Mouse (Mus musculus) adrenal gland, adult (tissue): ENCODE data around the gene Tmem40.

Experiments
- DNase-seq, 2 experiments: peaks; one replicate each; pipeline ENCODE4 v3.0.0; 2022 to 2023; ENCODE audit warnings: low spot score in 1 of 2; ENCODE audit not compliant: inconsistent age in 2 of 2

Tmem40 gene

GRCm38 (mm10) chr6:115761995-115762756 lies at the start of gene Tmem40:
Gene Tmem40, minus strand, starts transcription at chr6:115762410.
- DNase-seq = no peak

GRCm38 (mm10) chr6:115811606-115812005 lies 49.4 kb upstream of the Tmem40 start:
- no peak for DNase-seq

GRCm38 (mm10) chr6:115808488-115809231 lies 46.5 kb upstream of the Tmem40 start, which contains the start of gene Rpl32:
Gene Rpl32, minus strand, starts transcription at chr6:115808747.
- peak; percentile 88 to 98 for DNase-seq

- DNase-seq = no peak
Observed at GRCm38 (mm10) chr6:115808196-115808487, 45.9 kb upstream of the Tmem40 start.

GRCm38 (mm10) chr6:115807464-115808195 lies 45.4 kb upstream of the Tmem40 start:
- DNase-seq = no peak

- peak in 1 of 2 experiments; percentile 57 for DNase-seq
Observed at GRCm38 (mm10) chr6:115804432-115805192, 42.4 kb upstream of the Tmem40 start.

GRCm38 (mm10) chr6:115803541-115804382 lies 41.6 kb upstream of the Tmem40 start:
- peak; percentile 79 to 90 for DNase-seq

- peak in 1 of 2 experiments; percentile 24 for DNase-seq
Observed at GRCm38 (mm10) chr6:115801811-115802210, 39.6 kb upstream of the Tmem40 start.

GRCm38 (mm10) chr6:115792691-115793215 lies 30.5 kb upstream of the Tmem40 start:
- peak in 1 of 2 experiments; percentile 22 for DNase-seq

GRCm38 (mm10) chr6:115791842-115792686 lies 29.9 kb upstream of the Tmem40 start:
- peak in 1 of 2 experiments; percentile 35 for DNase-seq

- no peak for DNase-seq
Observed at GRCm38 (mm10) chr6:115791016-115791415, 28.8 kb upstream of the Tmem40 start.

GRCm38 (mm10) chr6:115782781-115783180 lies 20.6 kb upstream of the Tmem40 start:
- peak; percentile 77 to 86 for DNase-seq

GRCm38 (mm10) chr6:115776363-115776762 lies 14.2 kb upstream of the Tmem40 start:
- no peak for DNase-seq

GRCm38 (mm10) chr6:115775838-115776237 lies 13.6 kb upstream of the Tmem40 start:
- no peak for DNase-seq

GRCm38 (mm10) chr6:115774501-115774921 lies 12.3 kb upstream of the Tmem40 start, which contains the start of gene Cand2:
Gene Cand2, plus strand, starts transcription at chr6:115774538.
- peak; percentile 46 to 77 for DNase-seq

- DNase-seq = peak; percentile 43 to 81
Observed at GRCm38 (mm10) chr6:115773966-115774413, 11.8 kb upstream of the Tmem40 start.

- DNase-seq = no peak
Observed at GRCm38 (mm10) chr6:115772604-115773003, 10.4 kb upstream of the Tmem40 start.

GRCm38 (mm10) chr6:115772201-115772600 lies 10.0 kb upstream of the Tmem40 start:
- no peak for DNase-seq

GRCm38 (mm10) chr6:115770852-115771251 lies 8.6 kb upstream of the Tmem40 start:
- no peak for DNase-seq
